Mouse (Mus musculus) olfactory bulb, adult 2 months (tissue): ENCODE measurements around the gene Tctex1d4. TPM values are rescaled to one million over a fixed set of nuclear protein-coding genes. Genes with fewer than 3 reads are reported as not detected.

ENCODE experiments used
- H3K27ac ChIP-seq: fragments of 200-500 bp; 2 replicates; pipeline ENCODE4 v1.5.1; 2012; ENCODE audit warnings: low read depth, low read length; ENCODE audit not compliant: insufficient read depth
- H3K4me1 ChIP-seq: fragments of 200-500 bp; 2 replicates; pipeline ENCODE4 v1.6.1; 2012; ENCODE audit warnings: low read length; ENCODE audit not compliant: control insufficient read depth, insufficient read depth
- H3K4me3 ChIP-seq: fragments of 200-500 bp; 2 replicates; pipeline ENCODE4 v1.5.1; 2012; ENCODE audit warnings: mild to moderate bottlenecking, low read depth, low read length, moderate library complexity; ENCODE audit not compliant: insufficient read depth
- CTCF ChIP-seq: fragments of 200-500 bp; IDR thresholded peaks from 2 replicates; pipeline ENCODE4 v1.5.1; 2012; ENCODE audit warnings: low read depth, mild to moderate bottlenecking, low read length, moderate library complexity; ENCODE audit not compliant: insufficient read depth
- POLR2A ChIP-seq: fragments of 200-500 bp; IDR thresholded peaks from 2 replicates; pipeline ENCODE4 v1.6.1; 2012; ENCODE audit warnings: mild to moderate bottlenecking, low read depth, low read length, moderate library complexity; ENCODE audit not compliant: insufficient read depth
- WGBS: fragments of 180-500 bp; shearing (Covaris S2); methylation state at CpG from one replicate; pipeline ENCODE4 v1.1.7; 2018; 5-methylcytosine and 5-hydroxymethylcytosine counted together
- polyA plus RNA-seq: library from polyadenylated mRNA; stranded (reverse); fragments of >200 nt; gene quantifications from 2 replicates; pipeline ENCODE4 v1.2.4, GENCODE M21; 2012; ENCODE audit warnings: low replicate concordance; ENCODE audit not compliant: missing spikeins, insufficient read depth, insufficient read length

The Tctex1d4 gene
- polyA plus RNA-seq, 1 experiment, result not detected

DNA sequence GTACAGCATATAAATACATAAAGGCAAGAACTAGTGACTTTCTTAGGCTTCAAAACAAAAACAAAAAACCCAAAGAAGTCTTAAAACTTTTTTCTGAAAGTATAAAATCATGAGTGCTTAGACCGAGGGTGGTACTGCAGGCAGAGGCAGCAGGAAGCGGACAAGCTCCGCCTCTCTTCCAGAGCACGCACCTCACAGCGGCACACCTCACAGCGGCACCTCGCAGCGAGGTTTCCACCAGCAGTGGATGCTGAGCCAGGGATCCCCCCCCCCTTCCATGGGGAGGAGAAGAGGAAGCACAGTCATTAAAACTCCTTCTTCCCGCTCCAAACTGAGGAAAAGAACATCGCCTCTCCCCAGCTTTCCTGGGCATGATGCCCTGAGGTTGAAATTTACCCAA is 33.1 kb downstream of the Tctex1d4 start:
- Histone ChIP-seq H3K27ac (no peak overlapping the region), H3K4me1 (no peaks in the 10 kb centered on the region), H3K4me3 (no peak overlapping the region)
- no peak for TF ChIP-seq CTCF
- TF ChIP-seq POLR2A, result no peak
- 76% methylated on average over 10 of the region's 10 CpGs for WGBS

DNA sequence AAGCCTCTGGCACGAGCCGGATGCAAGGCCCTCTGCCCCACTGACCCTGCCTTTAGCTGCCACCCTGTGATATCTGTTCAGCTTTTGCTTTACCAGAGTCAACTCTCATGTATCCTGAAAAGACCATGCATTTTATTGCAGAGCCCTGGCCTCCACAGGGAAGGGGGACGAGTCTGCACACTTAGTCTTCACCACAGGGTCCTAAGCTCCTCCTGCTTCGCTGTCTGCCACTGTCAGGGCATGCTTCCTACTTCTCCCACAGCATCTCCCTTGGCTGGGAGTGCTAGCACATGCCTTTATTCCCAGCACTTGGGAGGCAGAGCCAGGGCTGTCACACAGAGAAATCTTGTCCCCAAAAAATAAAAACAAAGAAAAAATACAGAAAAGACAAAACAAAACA is 34.6 kb downstream of the Tctex1d4 start:
- Histone ChIP-seq H3K4me3 (no peak overlapping the region), H3K27ac (no peak overlapping the region), H3K4me1 (no peaks in the 10 kb centered on the region)
- TF ChIP-seq POLR2A, result no peak
- TF ChIP-seq CTCF, result no peak
- WGBS, result 73% methylated on average over 4 of the region's 4 CpGs

DNA sequence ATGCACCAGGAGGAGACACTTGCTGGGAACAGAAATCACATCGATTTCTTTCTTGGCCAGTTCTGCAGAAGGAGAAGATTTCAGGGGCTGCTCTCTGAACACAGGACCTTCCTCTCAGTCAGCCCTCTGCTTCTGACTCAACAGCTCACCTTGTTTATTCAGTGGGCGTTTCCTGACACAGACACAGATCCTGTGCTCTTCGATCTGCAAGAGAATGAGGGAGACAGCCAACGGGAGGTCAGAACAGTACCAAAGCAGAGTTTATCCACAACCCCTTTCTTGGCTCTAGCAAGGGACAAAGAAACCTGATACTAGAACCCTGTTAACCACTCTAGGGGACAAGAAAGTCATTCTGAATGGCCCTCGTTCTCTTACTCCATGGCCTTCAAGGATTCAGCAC is 43.3 kb downstream of the Tctex1d4 start:
- TF ChIP-seq POLR2A, result no peak
- TF ChIP-seq CTCF, result no peak
- Histone ChIP-seq H3K4me3 (no peak overlapping the region), H3K4me1 (no peaks in the 10 kb centered on the region), H3K27ac (no peak overlapping the region)
- 92% methylated on average over 5 of the region's 5 CpGs for WGBS

Other genes with a start within 250 kb of the Tctex1d4 start
- gene Zswim5, start 249.4 kb upstream of the Tctex1d4 start, polyA plus RNA-seq, result not detected in 2 replicates
- not detected in 2 replicates for gene Urod, start 132.4 kb upstream of the Tctex1d4 start, polyA plus RNA-seq
- gene Hectd3, start 131.5 kb upstream of the Tctex1d4 start, polyA plus RNA-seq, result not detected in 2 replicates
- gene Eif2b3, start 107.4 kb upstream of the Tctex1d4 start, polyA plus RNA-seq, result not detected in 2 replicates
- gene Ptch2, start 30.7 kb upstream of the Tctex1d4 start, polyA plus RNA-seq, result not detected in 2 replicates
- not detected in 2 replicates for gene Btbd19, start 1.1 kb upstream of the Tctex1d4 start, polyA plus RNA-seq
- not detected in 2 replicates for gene Plk3, start 7.2 kb downstream of the Tctex1d4 start, polyA plus RNA-seq
- 1,906 TPM in 1 of 2 replicates, not detected in the other for gene Rps8, start 29.4 kb downstream of the Tctex1d4 start, polyA plus RNA-seq
- gene Kif2c, start 55.8 kb downstream of the Tctex1d4 start, polyA plus RNA-seq, result not detected in 2 replicates
- gene Tmem53, start 125.2 kb downstream of the Tctex1d4 start, polyA plus RNA-seq, result not detected in 2 replicates
- not detected in 2 replicates for gene Armh1, start 125.3 kb downstream of the Tctex1d4 start, polyA plus RNA-seq